Mouse (Mus musculus) CD4-positive, CD25-positive, alpha-beta regulatory T cell, adult 4 months (primary cell): ENCODE results near the gene Mrps26. TPM values are rescaled to one million over a fixed set of nuclear protein-coding genes. Genes with fewer than 3 reads are reported as not detected.
"Not testable (repeated sequence)": the region's sequence is repeated elsewhere in the genome, so short reads cannot be mapped to it uniquely, and the experiment has no call there.

ENCODE experiments used
- ATAC-seq: one replicate; pipeline ENCODE4 v1.8.0; 2017
- polyA plus RNA-seq, 2 experiments: library from polyadenylated mRNA; unstranded; fragments of 100-300 nt; shearing (Covaris generic); gene quantifications; one replicate each; pipeline ENCODE4 v1.2.1; 2017

The Mrps26 gene
- polyA plus RNA-seq, 2 experiments from 2014 or later: 22.9 to 28.7 TPM

DNA sequence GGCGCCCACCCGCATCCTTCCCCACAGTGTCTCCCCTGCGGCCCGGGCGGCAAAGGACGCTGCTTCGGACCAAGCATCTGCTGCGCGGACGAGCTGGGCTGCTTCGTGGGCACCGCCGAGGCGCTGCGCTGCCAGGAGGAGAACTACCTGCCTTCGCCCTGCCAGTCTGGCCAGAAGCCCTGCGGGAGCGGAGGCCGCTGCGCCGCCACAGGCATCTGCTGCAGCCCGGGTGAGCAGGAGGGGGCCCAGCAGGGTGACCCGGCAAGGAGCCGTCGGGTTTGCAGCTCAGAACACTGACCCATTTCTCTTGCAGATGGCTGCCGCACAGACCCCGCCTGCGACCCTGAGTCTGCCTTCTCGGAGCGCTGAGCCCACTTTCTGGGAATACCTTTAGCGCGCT lies 13.0 kb downstream of the Mrps26 start:
- ATAC-seq: not testable (repeated sequence)

GRCm38 (mm10) chr2:130577021-130577420 lies 13.5 kb downstream of the Mrps26 start:
- ATAC-seq: no peak

DNA sequence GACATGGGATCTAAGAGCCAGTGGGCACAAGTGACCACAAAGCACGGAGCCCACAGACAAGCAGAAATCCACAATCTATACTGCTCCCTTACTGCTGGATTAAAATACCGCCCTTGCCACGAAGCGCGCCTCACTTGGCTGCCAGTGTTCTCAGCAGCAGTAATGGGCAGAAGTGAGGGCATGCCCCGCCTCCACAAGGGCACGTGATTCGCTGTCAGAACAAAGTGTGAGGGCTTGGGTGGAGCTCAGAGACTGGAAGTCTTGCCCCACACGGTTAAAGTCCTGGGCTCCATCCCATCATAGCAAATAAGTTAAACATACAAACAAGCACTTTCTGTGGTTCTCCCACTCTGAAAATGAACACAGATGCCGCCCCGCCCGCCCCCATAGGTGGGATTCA lies 14.1 kb downstream of the Mrps26 start:
- ATAC-seq: peak; percentile 55

GRCm38 (mm10) chr2:130578148-130578547 lies 14.6 kb downstream of the Mrps26 start:
- ATAC-seq: peak; percentile 80

- no peak for ATAC-seq
Observed at GRCm38 (mm10) chr2:130579791-130580190, 16.2 kb downstream of the Mrps26 start.

DNA sequence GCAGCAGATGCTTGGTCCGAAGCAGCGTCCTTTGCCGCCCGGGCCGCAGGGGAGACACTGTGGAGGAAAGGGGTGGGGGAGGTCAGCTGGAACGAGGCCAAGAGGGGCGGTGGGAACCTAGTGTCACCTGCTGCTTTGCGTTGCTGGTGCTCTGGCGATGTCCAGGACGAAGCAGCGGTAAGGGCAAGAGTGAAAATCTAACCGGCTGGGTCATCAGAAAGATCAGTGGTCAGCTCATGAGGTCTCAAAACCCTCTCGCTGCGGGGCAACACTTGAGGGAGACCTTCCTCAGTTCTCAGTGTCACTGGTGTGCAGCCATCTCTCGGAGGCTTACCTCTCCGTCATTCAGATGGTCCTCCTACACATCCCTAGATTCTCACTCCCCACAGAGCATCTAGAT lies 17.7 kb downstream of the Mrps26 start:
- ATAC-seq: no peak

DNA sequence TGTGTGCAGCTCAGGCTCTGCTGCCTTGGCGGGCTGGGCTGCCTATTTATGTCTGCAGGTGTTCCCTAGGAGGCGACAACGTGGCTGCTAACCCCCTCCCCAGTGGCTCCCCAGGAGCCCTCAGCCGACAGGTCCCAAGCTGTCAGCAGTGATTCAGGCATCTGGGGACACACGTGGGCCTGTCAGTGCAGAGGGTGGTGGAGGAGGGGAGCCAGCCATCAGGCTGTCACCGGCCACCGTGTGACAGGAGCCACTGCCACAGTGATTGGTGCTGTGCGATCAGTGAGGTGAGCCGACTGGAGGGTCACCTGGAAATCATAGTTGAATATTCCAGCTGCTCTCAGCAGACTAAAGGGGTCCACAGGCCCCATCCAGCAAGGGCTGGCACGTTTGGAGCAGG lies 19.0 kb downstream of the Mrps26 start, which contains the start of gene Avp:
Gene Avp (minus strand): TSS at position 3 of the 400 bp plus-strand sequence.
- no peak for ATAC-seq

DNA sequence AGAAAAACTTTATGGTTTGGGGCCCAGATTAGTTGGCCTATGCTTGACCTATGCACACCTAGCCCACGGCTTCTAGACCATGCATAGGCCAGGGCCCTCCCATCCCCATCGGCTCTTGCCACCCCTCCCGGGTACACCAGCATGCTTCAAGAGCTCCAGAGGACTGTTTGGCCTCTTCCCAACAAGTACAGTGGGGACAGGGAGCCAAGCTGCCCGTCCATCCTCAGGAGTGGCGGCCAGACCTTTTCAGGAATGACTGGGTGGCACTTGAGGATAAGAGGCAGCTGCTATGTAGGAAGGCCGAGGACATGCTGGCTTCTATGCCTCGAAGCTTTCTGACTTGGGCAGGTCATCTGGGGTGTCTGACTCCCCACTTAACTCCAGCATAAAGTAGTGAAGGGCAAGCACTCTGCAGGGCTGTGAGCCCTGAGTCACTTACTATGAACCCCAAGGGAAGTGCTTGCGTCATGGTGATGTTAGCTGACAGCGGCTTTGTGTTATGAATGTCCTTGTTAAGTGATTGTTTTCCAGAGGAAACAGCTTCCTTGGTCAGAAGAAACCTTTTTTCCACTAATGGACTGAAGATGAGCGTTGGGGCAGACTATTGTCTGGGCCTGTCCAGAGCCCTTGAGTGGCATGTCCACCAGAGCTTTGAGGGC lies 20.5 kb downstream of the Mrps26 start:
- no peak for ATAC-seq

DNA sequence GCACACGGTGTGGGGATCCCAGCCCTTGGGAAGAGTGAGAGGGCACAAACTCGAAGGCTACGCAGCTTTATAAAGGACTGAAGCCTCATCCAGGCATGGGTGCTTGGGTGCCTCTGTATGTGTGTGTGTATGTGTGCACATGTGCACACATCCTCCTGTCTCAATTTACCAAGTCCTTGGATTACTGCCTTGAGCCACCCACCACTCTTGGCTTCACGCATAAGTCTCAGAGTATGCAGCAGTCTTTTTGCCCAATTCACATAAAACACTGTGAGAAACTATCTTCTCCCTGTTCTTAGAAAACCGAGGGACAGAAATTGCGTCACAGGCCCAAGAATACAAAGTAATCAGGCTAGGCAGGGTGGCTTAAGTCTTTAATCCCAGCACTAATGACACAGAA lies 22.5 kb downstream of the Mrps26 start:
- no peak for ATAC-seq

DNA sequence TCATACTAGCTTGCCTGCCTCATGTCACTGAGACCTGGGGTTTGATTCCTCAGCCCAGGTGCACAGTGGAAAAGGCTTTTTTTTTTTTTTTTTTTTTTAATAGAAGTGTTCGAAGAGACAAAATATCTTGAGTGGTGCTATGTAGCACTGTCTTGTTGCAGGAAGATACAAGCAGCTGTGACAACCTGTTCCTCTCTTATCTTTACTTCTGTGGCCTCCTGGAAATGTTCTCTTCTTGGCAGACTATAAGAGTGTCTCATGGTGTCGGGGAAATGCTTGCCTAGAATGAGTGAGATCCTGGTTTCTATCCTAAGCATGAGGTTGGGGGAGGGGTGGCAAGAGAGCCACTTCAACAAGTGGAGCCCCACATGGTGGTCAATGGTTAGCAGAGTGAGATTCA lies 24.8 kb downstream of the Mrps26 start:
- ATAC-seq: no peak

DNA sequence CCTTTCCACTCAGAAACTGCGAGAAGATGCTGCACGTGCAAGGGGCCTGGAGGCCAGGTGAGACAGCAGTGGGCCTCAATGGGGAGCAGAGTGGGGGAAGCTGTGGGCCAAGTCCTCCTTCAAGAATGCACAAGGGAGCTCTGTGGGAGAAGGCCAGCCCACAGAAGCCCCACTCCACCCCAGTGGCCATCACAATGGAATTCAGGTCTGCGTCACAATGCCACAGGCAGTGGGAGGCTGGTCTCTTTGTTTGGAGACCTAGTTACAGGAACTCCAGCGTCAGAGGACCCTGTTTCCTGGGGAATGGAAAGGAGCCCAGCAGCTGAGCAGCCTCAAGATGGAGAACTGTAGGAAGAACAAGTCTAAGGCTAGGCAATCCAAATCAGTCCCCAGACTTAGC lies 25.6 kb downstream of the Mrps26 start:
- no peak for ATAC-seq

DNA sequence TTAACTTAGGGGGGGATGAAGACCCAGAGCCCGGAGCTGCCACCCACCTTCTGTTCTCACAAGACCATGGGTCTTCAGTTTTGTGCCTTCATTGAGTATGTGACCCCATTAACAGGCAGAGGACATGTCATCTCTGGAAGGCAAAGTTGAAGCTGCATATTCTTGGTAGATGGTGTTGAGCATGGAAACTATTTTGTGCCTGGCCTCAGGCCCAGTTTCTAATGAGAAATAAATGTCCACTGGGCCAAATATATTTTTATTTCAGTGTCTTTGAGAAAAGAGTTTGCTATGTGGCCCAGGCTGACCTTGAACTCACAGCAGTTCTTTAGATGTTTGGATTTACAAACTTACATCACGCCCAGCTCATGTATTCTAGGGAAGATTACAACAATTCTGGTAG lies 26.2 kb downstream of the Mrps26 start:
- no peak for ATAC-seq

DNA sequence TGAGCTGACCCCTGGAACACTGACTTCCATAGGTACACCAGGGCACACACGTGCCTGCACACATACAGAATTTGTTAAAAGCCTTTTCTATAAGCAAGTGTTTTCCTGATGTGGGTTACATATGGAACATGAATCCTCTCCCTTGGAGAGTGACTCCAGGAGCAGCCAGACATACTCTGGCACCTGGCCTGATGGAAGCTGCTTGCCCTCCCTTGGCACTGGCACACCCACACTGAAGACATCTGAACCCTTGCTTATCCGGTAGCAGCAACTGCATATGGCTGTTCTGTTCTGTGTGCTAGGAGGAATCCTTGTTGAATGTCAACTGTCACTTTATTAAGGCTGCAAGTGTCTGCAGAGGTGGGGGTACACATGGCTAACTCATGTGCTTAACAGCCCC lies 27.5 kb downstream of the Mrps26 start:
- ATAC-seq: no peak

DNA sequence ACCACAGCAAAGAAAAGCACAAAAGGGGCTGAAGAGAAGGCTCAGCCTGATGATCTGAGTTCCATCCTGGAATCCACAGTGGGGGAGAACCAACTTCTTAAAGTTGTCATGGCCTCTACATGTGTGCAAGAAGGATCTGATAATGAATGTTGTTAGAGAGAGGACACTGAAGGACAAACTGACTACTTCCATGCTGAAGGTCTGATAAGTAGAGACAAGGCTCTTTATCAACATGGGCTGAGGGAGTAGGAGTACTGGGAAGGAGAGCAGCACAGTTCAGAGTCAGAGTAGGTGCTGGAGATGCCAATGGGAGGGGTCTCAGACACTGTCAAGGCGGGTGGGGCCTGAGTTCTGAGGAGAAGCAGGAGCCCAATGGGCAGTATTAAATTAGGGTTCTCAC lies 32.1 kb downstream of the Mrps26 start:
- no peak for ATAC-seq

- ATAC-seq: peak; percentile 49
Observed at GRCm38 (mm10) chr2:130597601-130598010, 34.1 kb downstream of the Mrps26 start.

DNA sequence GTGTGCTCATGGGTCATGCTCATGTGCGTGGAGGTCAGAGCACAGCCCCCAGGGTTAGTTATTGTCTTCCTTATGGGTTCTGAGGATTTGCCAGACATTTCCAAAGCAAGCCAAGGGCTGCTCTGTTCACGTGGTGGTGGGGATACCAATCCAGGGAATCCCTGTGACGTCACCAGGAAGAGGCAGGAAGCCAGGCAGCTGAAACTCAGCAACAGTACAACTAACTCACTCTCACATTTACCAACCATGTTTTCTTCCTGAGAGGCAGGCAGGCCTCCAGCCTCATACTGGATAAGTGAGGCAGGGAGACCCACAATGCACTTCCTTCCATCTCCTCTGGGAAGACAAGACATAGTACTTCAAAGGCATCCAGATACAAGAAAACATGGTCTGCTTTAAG lies 34.9 kb downstream of the Mrps26 start:
- no peak for ATAC-seq

DNA sequence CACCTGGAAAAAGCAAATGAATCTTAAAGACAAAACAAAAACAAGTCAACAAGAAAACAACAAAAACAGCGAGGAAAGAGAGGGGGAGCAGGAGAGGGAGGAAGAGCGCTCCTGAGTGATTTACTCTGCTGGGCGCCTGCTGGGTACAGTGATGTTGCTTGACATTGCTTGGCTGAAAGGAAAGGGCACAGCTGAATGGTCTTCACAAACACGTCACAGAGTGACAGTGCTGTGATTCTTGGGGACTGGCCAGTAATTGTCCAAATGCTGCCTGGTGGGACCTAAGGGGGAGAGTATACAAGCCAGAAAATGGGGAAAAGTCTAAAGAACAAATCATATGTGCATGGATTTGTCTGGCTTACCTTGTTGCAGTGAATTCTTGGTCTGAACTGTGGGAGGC lies 38.7 kb downstream of the Mrps26 start:
- no peak for ATAC-seq

GRCm38 (mm10) chr2:130613091-130613490 lies 49.5 kb downstream of the Mrps26 start:
- ATAC-seq: no peak

Other genes starting within 250 kb of the Mrps26 start
- gene Cpxm1, start 166.2 kb upstream of the Mrps26 start, polyA plus RNA-seq: under 1 TPM in 1 of 2 experiments, not detected in 1; 0.48 TPM
- gene Gm28372, start 158.5 kb upstream of the Mrps26 start, polyA plus RNA-seq: not detected
- not detected for gene 1700020A23Rik, start 158.5 kb upstream of the Mrps26 start, polyA plus RNA-seq
- gene Tmem239, start 157.3 kb upstream of the Mrps26 start, polyA plus RNA-seq: not detected
- 100 to 1,000 TPM; 243 to 271 TPM for gene Vps16, start 139.4 kb upstream of the Mrps26 start, polyA plus RNA-seq
- gene Pced1a, start 139.0 kb upstream of the Mrps26 start, polyA plus RNA-seq: 10 to 100 TPM; 10.1 to 17.8 TPM
- gene Ptpra, start 113.5 kb upstream of the Mrps26 start, polyA plus RNA-seq: 10 to 100 TPM; 62.5 to 63.1 TPM
- not detected for gene Oxt, start 12.4 kb downstream of the Mrps26 start, polyA plus RNA-seq
- not detected for gene Avp, start 18.8 kb downstream of the Mrps26 start, polyA plus RNA-seq
- gene Fastkd5, start 66.3 kb downstream of the Mrps26 start, polyA plus RNA-seq: 10 to 100 TPM; 12.0 to 12.5 TPM
- gene Ubox5, start 66.3 kb downstream of the Mrps26 start, polyA plus RNA-seq: 10 to 100 TPM in 1 of 2 experiments, 1 to 10 TPM in 1; 8.4 to 14.8 TPM
- gene Lzts3, start 79.1 kb downstream of the Mrps26 start, polyA plus RNA-seq: under 1 TPM; 0.15 to 0.35 TPM
- 100 to 1,000 TPM; 121 to 145 TPM for gene Ddrgk1, start 100.9 kb downstream of the Mrps26 start, polyA plus RNA-seq
- gene Itpa, start 103.9 kb downstream of the Mrps26 start, polyA plus RNA-seq: 10 to 100 TPM; 43.6 to 49.7 TPM
- under 1 TPM in 1 of 2 experiments, not detected in 1; 0.41 TPM for gene Slc4a11, start 133.8 kb downstream of the Mrps26 start, polyA plus RNA-seq